Mouse (Mus musculus): ENCODE data around the gene Kdelr1.
"Not testable (repeated sequence)": the region's sequence is repeated elsewhere in the genome, so short reads cannot be mapped to it uniquely, and the experiment has no call there.

Kdelr1 gene

DNA sequence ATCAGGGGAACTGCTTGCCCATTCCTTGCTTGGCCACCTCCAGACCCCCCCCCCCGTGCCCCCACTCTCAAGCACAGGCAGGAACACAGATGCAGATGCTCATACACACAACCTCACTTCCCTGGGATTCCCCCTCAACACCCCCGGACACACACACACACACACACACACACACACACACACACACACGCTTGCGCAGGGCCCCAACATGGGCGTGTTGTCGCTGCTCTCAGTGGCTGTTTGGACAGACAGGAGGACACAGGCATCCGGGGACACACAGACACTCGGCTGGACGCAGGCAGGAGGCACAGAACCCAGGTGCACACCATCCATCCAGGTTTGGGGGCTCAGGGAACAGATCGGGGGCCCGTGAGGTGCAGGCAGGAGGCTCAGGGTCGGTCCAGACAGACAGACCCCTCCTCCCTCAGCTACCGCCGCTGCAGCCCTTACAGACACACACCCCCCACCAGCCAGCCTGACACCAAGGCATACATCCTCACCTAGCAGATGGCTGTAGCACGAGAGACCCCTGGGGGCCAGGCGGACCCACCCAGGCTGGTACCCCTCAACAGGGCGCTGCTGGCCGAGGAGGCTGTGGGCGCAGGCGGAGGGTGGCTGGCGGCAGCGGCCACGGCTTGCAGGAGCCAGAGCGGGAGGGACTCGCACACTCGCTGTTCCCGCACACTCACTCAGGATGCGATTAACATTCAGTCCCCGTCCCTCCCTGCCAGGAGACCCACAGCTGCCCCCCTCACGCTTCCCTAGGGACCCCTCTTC is 2.1 kb upstream of the Kdelr1 start:
- peak; percentile 30 for DNase-seq (ENCODE audit: low spot score)

DNA sequence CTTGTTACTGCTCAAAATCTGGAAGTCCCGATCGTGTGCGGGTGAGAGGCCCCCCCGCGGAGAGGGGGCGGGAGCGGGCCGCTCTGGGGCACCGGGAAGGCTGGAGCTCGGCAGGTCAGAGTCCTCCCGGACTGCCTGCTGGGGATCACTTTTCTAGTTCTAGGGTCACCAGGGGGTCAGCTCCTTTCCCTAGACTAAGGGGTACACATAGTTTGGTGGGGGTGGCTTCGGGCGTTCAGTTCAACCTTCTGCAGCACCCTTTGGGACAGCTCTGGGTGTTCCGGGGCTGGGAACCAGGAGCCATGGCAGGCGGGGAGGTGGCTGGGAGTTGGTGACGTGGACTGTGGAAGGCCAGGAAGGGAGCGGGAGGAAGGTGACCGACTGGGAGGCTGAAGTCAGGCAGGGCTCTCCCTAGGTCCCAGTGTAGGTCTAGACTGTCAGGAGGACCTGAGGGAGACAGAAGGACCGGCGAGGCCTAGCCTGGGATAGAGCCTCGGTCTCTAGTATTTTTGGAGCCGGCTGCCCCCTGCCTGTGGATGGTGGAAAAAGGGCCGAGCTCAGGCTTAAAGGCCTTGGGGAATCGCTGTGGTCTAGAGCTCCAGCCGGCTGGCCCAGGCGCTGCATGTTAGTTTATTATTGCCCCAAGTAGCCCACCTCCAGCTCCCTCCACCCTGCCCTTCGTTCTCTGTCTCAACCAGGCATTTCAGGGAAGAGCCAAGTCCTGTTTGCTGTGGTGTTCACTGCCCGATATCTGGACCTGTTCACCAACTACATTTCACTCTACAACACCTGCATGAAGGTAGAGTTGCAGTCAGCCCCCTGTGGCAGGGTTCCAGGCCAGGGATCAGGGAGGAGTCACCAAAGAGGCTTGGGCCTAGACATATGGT is 732 bp downstream of the Kdelr1 start:
- DNase-seq (ENCODE audit: low spot score) = peak; percentile 69

GRCm38 (mm10) chr7:45876895-45877294 is 4.3 kb downstream of the Kdelr1 start:
- DNase-seq (ENCODE audit: low spot score) = no peak

- not testable (repeated sequence) for DNase-seq (ENCODE audit: low spot score)
These were observed 5.7 kb downstream of the Kdelr1 start, which contains the start of gene Grin2d for GRCm38 (mm10) chr7:45878278-45878677. Gene Grin2d, minus strand, starts transcription at chr7:45878378.

DNA sequence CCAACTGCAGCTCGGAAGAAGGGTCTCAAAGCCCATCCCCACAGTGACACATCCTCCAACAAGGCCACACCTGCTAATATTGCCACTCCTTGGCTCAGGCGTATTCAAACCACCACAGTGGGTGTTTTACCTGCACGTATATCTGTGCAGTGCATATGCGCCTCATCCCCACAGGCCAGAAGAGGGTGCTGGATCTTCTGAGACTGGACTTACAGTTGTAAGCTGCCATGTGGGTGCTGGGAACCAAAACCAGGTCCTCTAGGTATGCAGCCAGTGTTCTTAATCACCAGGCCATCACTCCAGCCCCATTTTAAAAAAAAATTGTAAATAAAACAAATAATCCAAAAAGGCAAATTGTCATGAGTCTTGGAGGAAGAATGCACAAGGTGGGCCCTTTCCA is 8.0 kb downstream of the Kdelr1 start:
- no peak for DNase-seq (ENCODE audit: low spot score)

DNA sequence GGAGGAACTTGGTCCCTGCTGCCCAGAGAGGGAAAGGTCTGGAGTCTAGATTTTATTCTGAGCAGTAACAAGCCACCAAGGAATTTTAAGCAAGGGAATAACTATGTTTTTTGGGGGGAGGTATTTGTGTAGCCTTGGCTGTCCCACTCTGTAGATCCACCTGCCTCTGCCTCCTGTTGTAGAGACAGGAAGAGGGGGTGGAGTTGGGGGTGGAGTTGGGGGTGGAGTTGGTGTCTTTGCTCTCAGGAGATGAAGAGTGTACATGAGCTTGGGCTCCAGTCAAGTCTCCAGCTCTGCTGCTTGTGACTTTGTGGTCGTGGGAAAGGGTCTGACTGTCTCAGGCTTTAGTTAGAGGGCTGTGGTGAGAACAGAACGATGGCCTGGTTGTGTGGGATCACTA is 8.4 kb downstream of the Kdelr1 start:
- DNase-seq (ENCODE audit: low spot score) = no peak

GRCm38 (mm10) chr7:45887246-45887645 is 14.7 kb downstream of the Kdelr1 start:
- no peak for DNase-seq (ENCODE audit: low spot score)

GRCm38 (mm10) chr7:45892651-45893050 is 20.1 kb downstream of the Kdelr1 start:
- DNase-seq (ENCODE audit: low spot score) = no peak

DNA sequence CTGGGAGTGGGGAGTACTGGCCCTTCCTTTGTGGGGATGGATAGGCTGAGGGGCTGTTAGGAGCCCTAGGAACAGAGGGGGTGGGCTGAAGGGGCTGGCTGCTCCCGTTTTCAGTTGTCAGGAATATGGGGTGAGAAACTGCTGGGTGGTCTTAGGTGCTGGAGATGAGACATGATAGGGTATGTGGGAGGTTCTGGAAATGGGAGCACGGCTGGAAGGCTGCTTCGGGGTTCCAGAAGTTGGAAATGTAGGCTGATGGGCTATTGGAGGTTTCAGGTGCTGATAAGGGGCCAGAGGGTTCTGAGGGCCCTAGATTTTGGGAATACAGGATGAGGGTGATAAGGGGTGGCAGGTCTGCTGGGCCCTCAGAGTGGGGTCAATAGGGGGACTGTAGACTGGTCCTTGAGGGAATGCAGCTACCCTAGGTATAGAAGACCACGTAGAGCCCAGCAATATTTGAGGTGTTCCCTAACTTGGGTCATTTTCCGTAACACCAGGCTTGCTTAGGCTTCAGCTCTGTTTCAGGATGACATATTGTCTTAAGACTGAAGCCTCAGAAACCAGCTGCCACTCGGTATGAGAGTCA is 23.5 kb downstream of the Kdelr1 start:
- no peak for DNase-seq (ENCODE audit: low spot score)

- DNase-seq (ENCODE audit: low spot score) = peak; percentile 100
These were observed 24.1 kb downstream of the Kdelr1 start, which contains the start of the genes Syngr4 and Tmem143 for GRCm38 (mm10) chr7:45896517-45897257. Gene Syngr4, minus strand, starts transcription at chr7:45896714. Gene Tmem143, plus strand, starts transcription at chr7:45896941.

- no peak for DNase-seq (ENCODE audit: low spot score)
These were observed 24.7 kb downstream of the Kdelr1 start for GRCm38 (mm10) chr7:45897258-45897757.

- peak; percentile 59 for DNase-seq (ENCODE audit: low spot score)
These were observed 25.6 kb downstream of the Kdelr1 start for GRCm38 (mm10) chr7:45898125-45898524.

DNA sequence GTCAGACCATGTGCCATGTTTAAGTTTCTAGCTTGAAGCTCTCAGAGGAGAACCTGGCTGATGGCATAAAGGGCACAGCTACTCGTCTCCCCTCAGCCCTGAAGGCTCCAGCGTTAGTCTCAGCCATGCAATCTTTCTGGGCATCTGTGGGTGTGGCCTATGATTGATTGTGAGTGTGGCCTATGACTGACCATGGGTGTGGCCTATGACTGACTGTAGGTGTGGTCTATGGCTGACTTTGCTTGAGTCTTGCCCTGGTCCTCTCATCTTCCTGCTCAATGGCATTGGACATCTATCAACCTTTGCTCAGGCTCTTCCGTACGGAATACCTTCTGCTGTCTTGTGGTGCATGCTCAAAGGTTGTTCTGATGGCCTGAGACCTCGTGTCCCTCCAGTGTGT is 29.0 kb downstream of the Kdelr1 start:
- DNase-seq (ENCODE audit: low spot score) = peak; percentile 64

DNA sequence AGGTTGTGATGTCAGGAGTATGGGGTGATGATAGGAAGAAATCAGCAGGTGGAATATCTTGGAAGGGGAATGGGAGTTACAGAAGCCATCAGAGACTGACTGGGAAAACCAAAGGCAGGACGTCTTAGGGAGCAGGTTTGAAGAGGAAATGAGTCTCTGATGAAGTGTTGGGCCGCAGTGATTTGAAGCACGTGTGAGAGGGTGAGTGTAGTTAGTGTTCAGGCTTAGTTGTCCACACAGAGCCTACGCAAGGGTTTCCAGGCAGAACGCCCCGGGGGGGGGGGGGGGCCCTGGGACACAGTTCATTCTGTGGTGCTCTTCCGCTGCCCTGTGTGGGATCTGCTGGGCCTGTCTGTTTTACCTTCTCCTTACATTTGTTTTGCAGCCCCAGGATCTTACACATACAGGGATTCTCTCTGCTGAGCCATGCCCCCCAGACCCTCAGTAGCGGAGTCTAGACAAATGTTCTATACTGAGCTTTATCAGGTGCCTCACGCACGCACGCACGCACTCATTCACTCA is 30.0 kb downstream of the Kdelr1 start:
- peak; percentile 12 for DNase-seq (ENCODE audit: low spot score)

- DNase-seq (ENCODE audit: low spot score) = no peak
These were observed 34.0 kb downstream of the Kdelr1 start for GRCm38 (mm10) chr7:45906622-45907021.

- no peak for DNase-seq (ENCODE audit: low spot score)
These were observed 35.8 kb downstream of the Kdelr1 start for GRCm38 (mm10) chr7:45908384-45908783.

GRCm38 (mm10) chr7:45909145-45909544 is 36.6 kb downstream of the Kdelr1 start:
- no peak for DNase-seq (ENCODE audit: low spot score)

DNA sequence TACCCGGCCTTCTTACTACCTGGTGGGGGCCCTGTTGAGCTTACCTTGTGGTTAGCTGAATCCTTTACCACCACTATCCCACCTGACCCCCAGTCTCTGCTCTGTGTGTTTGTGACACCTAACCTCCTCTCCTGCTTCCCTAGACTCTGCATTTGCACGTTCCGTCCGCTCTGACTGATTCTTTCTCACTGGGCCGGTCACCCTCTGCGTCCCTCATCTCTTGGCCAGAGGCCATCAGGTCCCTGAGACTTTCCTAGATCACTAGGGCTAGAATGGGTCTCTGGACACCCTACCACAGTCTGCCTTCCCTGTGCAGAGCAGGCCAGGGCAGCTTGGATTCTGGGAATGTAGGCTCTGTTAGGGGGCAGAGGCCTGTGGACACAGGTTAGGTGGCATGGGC is 41.5 kb downstream of the Kdelr1 start:
- no peak for DNase-seq (ENCODE audit: low spot score)

DNA sequence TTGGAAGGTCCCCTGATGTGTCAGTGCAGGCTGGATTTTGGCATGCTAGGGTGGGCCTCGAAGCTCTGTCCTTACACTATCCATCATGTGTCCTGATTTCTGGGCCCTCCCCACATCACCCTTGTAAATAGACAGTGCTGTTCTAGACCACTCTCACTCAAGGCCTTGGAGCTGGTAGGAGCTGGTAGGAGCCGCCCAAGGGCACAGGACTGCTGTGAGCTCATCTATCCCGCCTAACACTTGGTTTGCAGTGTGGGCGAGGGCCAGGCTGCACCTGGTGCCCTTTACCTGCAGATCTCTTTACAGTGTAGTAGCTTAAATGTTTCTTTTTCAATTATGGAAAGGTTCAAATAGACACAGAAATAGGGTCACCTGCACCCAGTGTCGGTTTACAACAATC is 42.4 kb downstream of the Kdelr1 start:
- no peak for DNase-seq (ENCODE audit: low spot score)

GRCm38 (mm10) chr7:45916056-45917003 is 43.8 kb downstream of the Kdelr1 start:
- peak; percentile 82 for DNase-seq (ENCODE audit: low spot score)

Measured in retina, embryonic 14.5 days (tissue).